24 mouse cellular contexts compared by ENCODE assay signal in genomic region chr2:87114467-87114866, GRCm38 (mm10). TPM values are rescaled to one million over a fixed set of nuclear protein-coding genes. Genes with fewer than 3 reads are reported as not detected.
"Had no signal": no experiment of that assay in that cellular context is flagged by ENCODE, and none has a peak within 500 bp of the region (broad histone marks: within the 10 kb centered on the region; RNA-seq: fewer than 3 reads in every experiment).

Olfr259 (minus strand) TSS chr2:87114567.

- H3K27ac ChIP-seq: neural tube, embryonic 13.5 days; neural tube, embryonic 15.5 days; stomach, embryonic 15.5 days; stomach, postnatal 0 days had no signal

- H3K4me2 ChIP-seq: neural tube, embryonic 13.5 days; neural tube, embryonic 15.5 days; stomach, embryonic 15.5 days had no signal

- H3K9me3 ChIP-seq: neural tube, embryonic 13.5 days; neural tube, embryonic 15.5 days; stomach, embryonic 15.5 days had no signal

- DNase-seq: retina, postnatal 1 day; right cerebral cortex, adult 18-20 months; right cerebral cortex, postnatal 14 days; right cerebral cortex, postnatal 25 days; right cerebral cortex, postnatal 4 days; spleen, adult 18-20 months; thymus, adult 18-20 months; thymus, adult 2 months; thymus, postnatal 14 days; thymus, postnatal 25 days; thymus, postnatal 36 days; thymus, postnatal 4 days had no signal

- H3K36me3 ChIP-seq: neural tube, embryonic 13.5 days; neural tube, embryonic 15.5 days; stomach, embryonic 15.5 days had no signal

- H3K27me3 ChIP-seq: neural tube, embryonic 13.5 days; neural tube, embryonic 15.5 days; stomach, embryonic 15.5 days had no signal

- H3K9ac ChIP-seq: neural tube, embryonic 13.5 days; neural tube, embryonic 15.5 days; stomach, embryonic 15.5 days had no signal

- H3K4me1 ChIP-seq: neural tube, embryonic 13.5 days; neural tube, embryonic 15.5 days; stomach, embryonic 15.5 days had no signal

- H3K4me3 ChIP-seq: neural tube, embryonic 13.5 days; neural tube, embryonic 15.5 days; stomach, embryonic 15.5 days had no signal

RNA-seq across cellular contexts. Expression of gene Olfr259, which starts in this region (rescaled TPM):
- polyA plus RNA-seq: neural tube, embryonic 13.5 days; neural tube, embryonic 14.5 days; neural tube, embryonic 15.5 days; small intestine, adult 2 months; spleen, adult 2 months; stomach, embryonic 14.5 days; stomach, embryonic 15.5 days; stomach, embryonic 16.5 days; stomach, postnatal 0 days; testis, adult 2 months; thymus, adult 2 months; thymus, postnatal 0 days; urinary bladder, adult 2 months had no signal
